Mouse (Mus musculus): ENCODE data around the gene Ifna6. TPM values are rescaled to one million over a fixed set of nuclear protein-coding genes. Genes with fewer than 3 reads are reported as not detected.
A peak's percentile ranks its signal among the peaks of the same experiment; 100 is the strongest.
"Not testable (repeated sequence)": the region's sequence is repeated elsewhere in the genome, so short reads cannot be mapped to it uniquely, and the experiment has no call there.

Gene Ifna6
- polyA plus RNA-seq, 1 experiment from 2014 or later: not detected

DNA sequence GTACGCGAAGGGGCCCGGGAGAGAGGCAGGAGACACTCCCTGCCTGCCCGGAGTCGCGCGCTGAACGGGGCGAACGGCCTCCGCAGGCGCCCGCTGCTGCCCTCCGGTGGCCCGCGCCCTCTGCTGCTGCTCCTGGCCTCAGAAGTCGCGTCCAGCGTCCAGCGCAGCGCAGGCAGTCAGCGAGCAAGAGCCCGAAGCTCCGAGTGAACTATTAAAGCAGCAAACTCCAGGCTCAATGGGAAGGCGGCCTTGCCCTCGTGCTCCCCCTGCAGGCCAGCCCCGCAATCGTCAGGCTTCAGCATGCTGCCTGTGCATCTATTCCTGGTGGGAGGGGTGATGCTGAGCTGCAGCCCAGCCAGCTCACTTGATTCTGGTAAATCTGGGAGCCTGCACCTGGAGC, 30.1 kb upstream of the Ifna6 start, which contains the start of gene Gm13279:
Gene Gm13279, plus strand, starts transcription at position 301 of the 400 bp plus-strand sequence.
- not testable (repeated sequence) for H3K36me3 ChIP-seq (ENCODE audit: control insufficient read depth, insufficient read depth, low read length); H3K27me3 ChIP-seq (ENCODE audit: control insufficient read depth, insufficient read depth, low read length); H3K9me3 ChIP-seq (ENCODE audit: control insufficient read depth, low read length); H3K27ac ChIP-seq (ENCODE audit: low read depth, low read length); H3K9ac ChIP-seq (ENCODE audit: low read length); H3K4me1 ChIP-seq (replicated peaks; ENCODE audit: control insufficient read depth, insufficient read depth, low read length); H3K4me3 ChIP-seq (ENCODE audit: low read depth, low read length); DNase-seq (ENCODE audit: low spot score); ATAC-seq (replicated peaks; ENCODE audit: low FRiP score); H3K4me2 ChIP-seq (ENCODE audit: low read depth, low read length, severe bottlenecking)
- WGBS: no CpG with 5 or more reads among the region's 28 CpGs

DNA sequence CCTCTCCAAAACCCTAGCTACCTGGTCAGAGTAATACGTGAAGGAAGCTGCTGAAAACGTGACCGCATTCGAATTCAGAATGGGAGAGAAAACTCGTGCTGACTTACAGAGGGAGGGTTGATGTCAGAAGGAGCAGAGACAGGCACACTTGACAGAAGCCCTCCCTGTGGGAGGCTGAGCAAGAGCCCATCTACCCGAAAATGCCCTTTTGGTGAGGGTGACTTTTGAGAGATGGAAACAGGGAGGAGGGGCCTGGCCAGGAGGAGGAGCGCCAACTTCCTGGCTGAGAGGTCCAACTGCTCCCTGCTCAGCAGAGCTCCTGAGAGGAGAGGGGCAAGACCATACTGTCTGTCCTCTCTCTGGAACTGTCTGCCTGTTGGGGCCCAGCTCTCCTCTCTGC, 27.9 kb upstream of the Ifna6 start, which contains the start of gene Gm13285:
Gene Gm13285, plus strand, starts transcription at position 301 of the 400 bp plus-strand sequence.
- H3K9me3 ChIP-seq (ENCODE audit: control insufficient read depth, low read length); H3K4me1 ChIP-seq (replicated peaks; ENCODE audit: control insufficient read depth, insufficient read depth, low read length); H3K9ac ChIP-seq (ENCODE audit: low read length); H3K4me2 ChIP-seq (ENCODE audit: low read depth, low read length, severe bottlenecking); DNase-seq (ENCODE audit: low spot score); H3K4me3 ChIP-seq (ENCODE audit: low read depth, low read length); H3K27ac ChIP-seq (ENCODE audit: low read depth, low read length); ATAC-seq (replicated peaks; ENCODE audit: low FRiP score); H3K27me3 ChIP-seq (ENCODE audit: control insufficient read depth, insufficient read depth, low read length); H3K36me3 ChIP-seq (ENCODE audit: control insufficient read depth, insufficient read depth, low read length): not testable (repeated sequence)
- WGBS: 0% methylated on average over 3 of the region's 7 CpGs

DNA sequence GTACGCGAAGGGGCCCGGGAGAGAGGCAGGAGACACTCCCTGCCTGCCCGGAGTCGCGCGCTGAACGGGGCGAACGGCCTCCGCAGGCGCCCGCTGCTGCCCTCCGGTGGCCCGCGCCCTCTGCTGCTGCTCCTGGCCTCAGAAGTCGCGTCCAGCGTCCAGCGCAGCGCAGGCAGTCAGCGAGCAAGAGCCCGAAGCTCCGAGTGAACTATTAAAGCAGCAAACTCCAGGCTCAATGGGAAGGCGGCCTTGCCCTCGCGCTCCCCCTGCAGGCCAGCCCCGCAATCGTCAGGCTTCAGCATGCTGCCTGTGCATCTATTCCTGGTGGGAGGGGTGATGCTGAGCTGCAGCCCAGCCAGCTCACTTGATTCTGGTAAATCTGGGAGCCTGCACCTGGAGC, 24.3 kb upstream of the Ifna6 start, which contains the start of gene Gm13287:
Gene Gm13287, plus strand, starts transcription at position 301 of the 400 bp plus-strand sequence.
- not testable (repeated sequence) for H3K27me3 ChIP-seq (ENCODE audit: control insufficient read depth, insufficient read depth, low read length); H3K36me3 ChIP-seq (ENCODE audit: control insufficient read depth, insufficient read depth, low read length); H3K9ac ChIP-seq (ENCODE audit: low read length); H3K4me3 ChIP-seq (ENCODE audit: low read depth, low read length); ATAC-seq (replicated peaks; ENCODE audit: low FRiP score); H3K27ac ChIP-seq (ENCODE audit: low read depth, low read length); H3K9me3 ChIP-seq (ENCODE audit: control insufficient read depth, low read length); DNase-seq (ENCODE audit: low spot score); H3K4me2 ChIP-seq (ENCODE audit: low read depth, low read length, severe bottlenecking); H3K4me1 ChIP-seq (replicated peaks; ENCODE audit: control insufficient read depth, insufficient read depth, low read length)
- no CpG with 5 or more reads among the region's 29 CpGs for WGBS

DNA sequence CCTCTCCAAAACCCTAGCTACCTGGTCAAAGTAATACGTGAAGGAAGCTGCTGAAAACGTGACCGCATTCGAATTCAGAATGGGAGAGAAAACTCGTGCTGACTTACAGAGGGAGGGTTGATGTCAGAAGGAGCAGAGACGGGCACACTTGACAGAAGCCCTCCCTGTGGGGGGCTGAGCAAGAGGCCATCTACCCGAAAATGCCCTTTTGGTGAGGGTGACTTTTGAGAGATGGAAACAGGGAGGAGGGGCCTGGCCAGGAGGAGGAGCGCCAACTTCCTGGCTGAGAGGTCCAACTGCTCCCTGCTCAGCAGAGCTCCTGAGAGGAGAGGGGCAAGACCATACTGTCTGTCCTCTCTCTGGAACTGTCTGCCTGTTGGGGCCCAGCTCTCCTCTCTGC, 22.0 kb upstream of the Ifna6 start, which contains the start of gene Gm13288:
Gene Gm13288, plus strand, starts transcription at position 301 of the 400 bp plus-strand sequence.
- H3K27me3 ChIP-seq (ENCODE audit: control insufficient read depth, insufficient read depth, low read length); ATAC-seq (replicated peaks; ENCODE audit: low FRiP score); H3K9ac ChIP-seq (ENCODE audit: low read length); H3K4me3 ChIP-seq (ENCODE audit: low read depth, low read length); H3K27ac ChIP-seq (ENCODE audit: low read depth, low read length); H3K4me1 ChIP-seq (replicated peaks; ENCODE audit: control insufficient read depth, insufficient read depth, low read length); H3K36me3 ChIP-seq (ENCODE audit: control insufficient read depth, insufficient read depth, low read length); DNase-seq (ENCODE audit: low spot score); H3K9me3 ChIP-seq (ENCODE audit: control insufficient read depth, low read length): not testable (repeated sequence)
- peak within 1 kb of the TSS; percentile 27; the same call in 1 of the 2 replicates for H3K4me2 ChIP-seq (ENCODE audit: low read depth, low read length, severe bottlenecking)
- WGBS: no CpG with 5 or more reads among the region's 8 CpGs

DNA sequence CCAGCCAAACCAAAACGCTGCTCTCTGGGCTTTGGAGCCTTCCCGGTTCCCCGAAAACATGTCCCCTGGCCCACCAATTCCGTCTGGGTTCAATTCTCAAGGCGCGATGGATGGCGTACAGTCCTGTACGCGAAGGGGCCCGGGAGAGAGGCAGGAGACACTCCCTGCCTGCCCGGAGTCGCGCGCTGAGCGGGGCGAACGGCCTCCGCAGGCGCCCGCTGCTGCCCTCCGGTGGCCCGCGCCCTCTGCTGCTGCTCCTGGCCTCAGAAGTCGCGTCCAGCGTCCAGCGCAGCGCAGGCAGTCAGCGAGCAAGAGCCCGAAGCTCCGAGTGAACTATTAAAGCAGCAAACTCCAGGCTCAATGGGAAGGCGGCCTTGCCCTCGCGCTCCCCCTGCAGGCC, 21.5 kb upstream of the Ifna6 start:
- not testable (repeated sequence) for H3K27me3 ChIP-seq (ENCODE audit: control insufficient read depth, insufficient read depth, low read length); H3K9me3 ChIP-seq (ENCODE audit: control insufficient read depth, low read length); DNase-seq (ENCODE audit: low spot score); H3K4me3 ChIP-seq (ENCODE audit: low read depth, low read length); ATAC-seq (replicated peaks; ENCODE audit: low FRiP score); H3K4me1 ChIP-seq (replicated peaks; ENCODE audit: control insufficient read depth, insufficient read depth, low read length); H3K36me3 ChIP-seq (ENCODE audit: control insufficient read depth, insufficient read depth, low read length); H3K27ac ChIP-seq (ENCODE audit: low read depth, low read length); H3K9ac ChIP-seq (ENCODE audit: low read length)
- WGBS: 0% methylated on average over 11 of the region's 34 CpGs
- peak overlapping the region; percentile 27; the same call in 1 of the 2 replicates for H3K4me2 ChIP-seq (ENCODE audit: low read depth, low read length, severe bottlenecking)

DNA sequence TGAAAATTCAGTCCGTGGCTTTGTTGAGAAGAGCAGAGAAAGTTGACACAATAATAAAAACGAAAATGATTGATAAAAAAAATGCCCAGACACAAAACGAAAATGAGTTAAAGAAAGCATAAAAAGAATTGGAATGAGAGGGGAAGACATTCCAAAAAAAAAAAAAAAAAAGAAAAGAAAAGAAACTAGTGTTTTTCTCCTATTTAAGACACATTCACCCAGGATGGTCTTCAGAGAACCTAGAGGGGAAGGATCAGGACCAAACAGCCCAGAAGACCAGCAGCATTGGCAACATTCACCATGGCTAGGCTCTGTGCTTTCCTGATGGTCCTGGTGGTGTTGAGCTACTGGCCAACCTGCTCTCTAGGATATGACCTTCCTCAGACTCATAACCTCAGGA, 11.3 kb upstream of the Ifna6 start, which contains the start of gene Ifna7:
Gene Ifna7, plus strand, starts transcription at position 301 of the 400 bp plus-strand sequence.
- DNase-seq (ENCODE audit: low spot score) (no peak), ATAC-seq (replicated peaks; ENCODE audit: low FRiP score) (no peak)
- H3K9ac ChIP-seq (ENCODE audit: low read length): no peak within 1 kb of the TSS
- no peak within 1 kb of the TSS for H3K4me3 ChIP-seq (ENCODE audit: low read depth, low read length)
- H3K9me3 ChIP-seq (ENCODE audit: control insufficient read depth, low read length): no peaks in the 10 kb centered on the region
- H3K4me1 ChIP-seq (replicated peaks; ENCODE audit: control insufficient read depth, insufficient read depth, low read length): no peaks in the 10 kb centered on the region
- WGBS: 60% methylated on average over 3 of the region's 3 CpGs
- no peaks in the 10 kb centered on the region for H3K36me3 ChIP-seq (ENCODE audit: control insufficient read depth, insufficient read depth, low read length)
- no peak within 1 kb of the TSS for H3K27ac ChIP-seq (ENCODE audit: low read depth, low read length)
- no peak within 1 kb of the TSS for H3K4me2 ChIP-seq (ENCODE audit: low read depth, low read length, severe bottlenecking)
- no peaks in the 10 kb centered on the region for H3K27me3 ChIP-seq (ENCODE audit: control insufficient read depth, insufficient read depth, low read length)

DNA sequence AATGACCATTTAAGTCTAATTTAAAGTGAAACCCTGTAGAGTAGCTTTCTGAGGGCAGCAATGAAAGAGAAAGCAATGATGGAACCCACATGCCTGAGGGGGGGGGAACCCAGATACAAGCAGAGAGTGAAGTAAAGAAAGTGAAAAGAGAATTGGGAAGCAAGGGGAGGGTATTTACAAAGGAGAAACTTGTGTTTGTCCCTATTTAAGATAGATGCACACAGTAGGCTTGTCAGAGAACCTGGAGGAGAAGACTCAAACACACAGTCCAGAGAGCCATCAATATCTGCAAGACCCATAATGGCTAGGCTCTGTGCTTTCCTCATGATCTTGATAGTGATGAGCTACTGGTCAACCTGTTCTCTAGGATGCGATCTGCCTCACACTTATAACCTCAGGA, 7.6 kb upstream of the Ifna6 start, which contains the start of gene Ifna11:
Gene Ifna11, plus strand, starts transcription at position 301 of the 400 bp plus-strand sequence.
- Histone ChIP-seq H3K9me3 (ENCODE audit: control insufficient read depth, low read length) (no peaks in the 10 kb centered on the region), H3K4me2 (ENCODE audit: low read depth, low read length, severe bottlenecking) (no peak within 1 kb of the TSS), H3K4me3 (ENCODE audit: low read depth, low read length) (no peak within 1 kb of the TSS), H3K4me1 (replicated peaks; ENCODE audit: control insufficient read depth, insufficient read depth, low read length) (no peaks in the 10 kb centered on the region), H3K9ac (ENCODE audit: low read length) (no peak within 1 kb of the TSS), H3K36me3 (ENCODE audit: control insufficient read depth, insufficient read depth, low read length) (no peaks in the 10 kb centered on the region), H3K27ac (ENCODE audit: low read depth, low read length) (no peak within 1 kb of the TSS), H3K27me3 (ENCODE audit: control insufficient read depth, insufficient read depth, low read length) (no peaks in the 10 kb centered on the region)
- DNase-seq (ENCODE audit: low spot score) (no peak), ATAC-seq (replicated peaks; ENCODE audit: low FRiP score) (no peak)
- 90% methylated on average over 1 of the region's 1 CpGs for WGBS

DNA sequence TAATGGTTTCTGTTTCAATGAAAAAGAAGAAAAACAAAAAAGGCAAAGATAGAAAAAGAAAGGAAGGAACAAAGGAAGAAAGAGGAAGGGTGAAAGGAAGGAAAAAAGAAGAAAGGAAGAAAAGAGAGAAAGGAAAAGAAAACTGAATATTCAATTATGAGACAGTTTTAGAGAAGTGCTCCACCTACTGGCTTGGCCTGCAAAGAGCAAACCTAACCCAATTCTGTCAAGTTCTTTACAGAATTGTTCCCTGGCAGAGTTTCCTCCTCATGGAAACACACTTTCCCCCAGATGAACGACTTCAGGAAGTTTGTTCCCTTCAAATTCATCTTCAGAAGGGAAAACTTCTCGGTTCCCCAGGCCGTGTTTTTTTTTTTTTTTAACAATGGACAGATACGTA, 4.2 kb upstream of the Ifna6 start:
- Histone ChIP-seq H3K9me3 (ENCODE audit: control insufficient read depth, low read length) (no peaks in the 10 kb centered on the region), H3K36me3 (ENCODE audit: control insufficient read depth, insufficient read depth, low read length) (no peaks in the 10 kb centered on the region), H3K9ac (ENCODE audit: low read length) (no peak overlapping the region), H3K27ac (ENCODE audit: low read depth, low read length) (no peak overlapping the region), H3K4me3 (ENCODE audit: low read depth, low read length) (no peak overlapping the region), H3K27me3 (ENCODE audit: control insufficient read depth, insufficient read depth, low read length) (no peaks in the 10 kb centered on the region), H3K4me2 (ENCODE audit: low read depth, low read length, severe bottlenecking) (no peak overlapping the region), H3K4me1 (replicated peaks; ENCODE audit: control insufficient read depth, insufficient read depth, low read length) (no peaks in the 10 kb centered on the region)
- 22% methylated on average over 4 of the region's 4 CpGs for WGBS
- ATAC-seq (replicated peaks; ENCODE audit: low FRiP score) (no peak), DNase-seq (ENCODE audit: low spot score) (no peak)

DNA sequence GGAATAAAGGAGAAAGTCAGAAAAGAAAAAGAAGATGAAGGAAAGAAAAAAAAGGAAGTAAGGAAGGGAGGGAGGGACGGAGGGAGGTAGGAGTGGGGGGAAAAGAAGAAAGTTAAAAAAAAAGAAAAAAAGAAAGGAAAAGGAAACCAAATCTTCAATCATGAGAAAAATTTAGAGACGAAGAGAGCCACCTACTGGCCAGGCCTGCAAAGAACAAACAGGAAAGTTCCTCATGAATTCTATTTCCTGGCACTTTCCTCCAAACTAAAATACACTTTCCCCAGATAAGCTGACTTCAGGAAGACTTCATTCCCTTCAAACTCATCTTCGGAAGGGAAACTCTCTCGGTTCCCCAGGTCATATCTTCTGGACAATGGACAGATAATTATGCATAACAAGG, 3.3 kb downstream of the Ifna6 start:
- no peak for ATAC-seq (replicated peaks; ENCODE audit: low FRiP score)
- WGBS: 31% methylated on average over 4 of the region's 4 CpGs
- no peaks in the 10 kb centered on the region for H3K27me3 ChIP-seq (ENCODE audit: control insufficient read depth, insufficient read depth, low read length)
- no peaks in the 10 kb centered on the region for H3K9me3 ChIP-seq (ENCODE audit: control insufficient read depth, low read length)
- no peak overlapping the region for H3K27ac ChIP-seq (ENCODE audit: low read depth, low read length)
- H3K9ac ChIP-seq (ENCODE audit: low read length): no peak overlapping the region
- H3K4me1 ChIP-seq (replicated peaks; ENCODE audit: control insufficient read depth, insufficient read depth, low read length): no peaks in the 10 kb centered on the region
- H3K36me3 ChIP-seq (ENCODE audit: control insufficient read depth, insufficient read depth, low read length): no peaks in the 10 kb centered on the region
- H3K4me2 ChIP-seq (ENCODE audit: low read depth, low read length, severe bottlenecking): no peak overlapping the region
- H3K4me3 ChIP-seq (ENCODE audit: low read depth, low read length): no peak overlapping the region
- DNase-seq (ENCODE audit: low spot score): no peak

All from forebrain, embryonic 11.5 days (tissue).